Mouse (Mus musculus) left cerebral cortex, adult 11 months (tissue): ENCODE data around the gene Trmt10b.

ENCODE experiments used
- DNase-seq: peaks from one replicate; pipeline ENCODE4 v3.0.0; 2022; ENCODE audit warnings: low spot score

The Trmt10b gene

GRCm38 (mm10) chr4:45296662-45297564, at the start of gene Trmt10b:
Trmt10b (plus strand) TSS chr4:45297127.
- DNase-seq, result peak; percentile 80

GRCm38 (mm10) chr4:45251265-45251664, 45.7 kb upstream of the Trmt10b start:
- no peak for DNase-seq

- DNase-seq, result no peak
These were observed 44.1 kb upstream of the Trmt10b start for GRCm38 (mm10) chr4:45252861-45253262.

GRCm38 (mm10) chr4:45253839-45254601, 42.9 kb upstream of the Trmt10b start:
- peak; percentile 18 for DNase-seq

- no peak for DNase-seq
These were observed 37.6 kb upstream of the Trmt10b start for GRCm38 (mm10) chr4:45259232-45259832.

- DNase-seq, result no peak
These were observed 35.4 kb upstream of the Trmt10b start for GRCm38 (mm10) chr4:45261551-45261950.

GRCm38 (mm10) chr4:45267883-45268282, 29.0 kb upstream of the Trmt10b start:
- no peak for DNase-seq

GRCm38 (mm10) chr4:45271041-45271452, 25.9 kb upstream of the Trmt10b start:
- no peak for DNase-seq

GRCm38 (mm10) chr4:45275770-45276169, 21.2 kb upstream of the Trmt10b start:
- no peak for DNase-seq

- no peak for DNase-seq
These were observed 17.6 kb upstream of the Trmt10b start for GRCm38 (mm10) chr4:45279292-45279691.

- DNase-seq, result peak; percentile 31
These were observed 16.9 kb upstream of the Trmt10b start for GRCm38 (mm10) chr4:45279981-45280548.

GRCm38 (mm10) chr4:45286318-45286717, 10.6 kb upstream of the Trmt10b start:
- no peak for DNase-seq

GRCm38 (mm10) chr4:45287906-45288305, 9.0 kb upstream of the Trmt10b start:
- DNase-seq, result no peak

GRCm38 (mm10) chr4:45305536-45305935, 8.6 kb downstream of the Trmt10b start:
- DNase-seq, result no peak

GRCm38 (mm10) chr4:45308046-45308445, 11.1 kb downstream of the Trmt10b start:
- DNase-seq, result no peak

- DNase-seq, result no peak
These were observed 11.7 kb downstream of the Trmt10b start for GRCm38 (mm10) chr4:45308606-45309005.

- no peak for DNase-seq
These were observed 14.1 kb downstream of the Trmt10b start for GRCm38 (mm10) chr4:45311056-45311455.

GRCm38 (mm10) chr4:45320159-45320816, 23.4 kb downstream of the Trmt10b start:
- DNase-seq, result peak; percentile 81

GRCm38 (mm10) chr4:45331139-45331538, 34.2 kb downstream of the Trmt10b start:
- no peak for DNase-seq

- DNase-seq, result no peak
These were observed 35.5 kb downstream of the Trmt10b start for GRCm38 (mm10) chr4:45332466-45332865.

- no peak for DNase-seq
These were observed 44.3 kb downstream of the Trmt10b start for GRCm38 (mm10) chr4:45341226-45341625.
